Mouse (Mus musculus) left cerebral cortex, adult 2 months (tissue): ENCODE measurements around the gene Pitx2. TPM values are rescaled to one million over a fixed set of nuclear protein-coding genes. Genes with fewer than 3 reads are reported as not detected.

Source experiments
- DNase-seq, 2 experiments: peaks; one replicate each; pipeline ENCODE4 v3.0.0; 2021 to 2022; ENCODE audit warnings: low spot score in 2 of 2, mixed read lengths in 1 of 2; ENCODE audit errors: extremely low spot score in 1 of 2
- H3K27ac ChIP-seq: fragments of 200-600 bp; 2 replicates; pipeline ENCODE4 v1.8.1; 2022
- H3K4me3 ChIP-seq: fragments of 200-600 bp; 2 replicates; pipeline ENCODE4 v1.8.1; 2022
- CTCF ChIP-seq: fragments of 200-600 bp; IDR thresholded peaks from 2 replicates; pipeline ENCODE4 v1.8.1; 2022; ENCODE audit warnings: antibody characterized with exemption, mild to moderate bottlenecking, moderate library complexity
- intact Hi-C: fragments of 180-260 bp; cut with DNase I; formaldehyde crosslinking; loops from one replicate; pipeline ENCODE4 v1.15.1; 2025
- total RNA-seq, 2 experiments: library from RNA; stranded (reverse); gene quantifications; 2 replicates each; pipeline ENCODE4 v1.2.3; 2021

The Pitx2 gene
- total RNA-seq, 2 experiments from 2014 or later: not detected

DNA sequence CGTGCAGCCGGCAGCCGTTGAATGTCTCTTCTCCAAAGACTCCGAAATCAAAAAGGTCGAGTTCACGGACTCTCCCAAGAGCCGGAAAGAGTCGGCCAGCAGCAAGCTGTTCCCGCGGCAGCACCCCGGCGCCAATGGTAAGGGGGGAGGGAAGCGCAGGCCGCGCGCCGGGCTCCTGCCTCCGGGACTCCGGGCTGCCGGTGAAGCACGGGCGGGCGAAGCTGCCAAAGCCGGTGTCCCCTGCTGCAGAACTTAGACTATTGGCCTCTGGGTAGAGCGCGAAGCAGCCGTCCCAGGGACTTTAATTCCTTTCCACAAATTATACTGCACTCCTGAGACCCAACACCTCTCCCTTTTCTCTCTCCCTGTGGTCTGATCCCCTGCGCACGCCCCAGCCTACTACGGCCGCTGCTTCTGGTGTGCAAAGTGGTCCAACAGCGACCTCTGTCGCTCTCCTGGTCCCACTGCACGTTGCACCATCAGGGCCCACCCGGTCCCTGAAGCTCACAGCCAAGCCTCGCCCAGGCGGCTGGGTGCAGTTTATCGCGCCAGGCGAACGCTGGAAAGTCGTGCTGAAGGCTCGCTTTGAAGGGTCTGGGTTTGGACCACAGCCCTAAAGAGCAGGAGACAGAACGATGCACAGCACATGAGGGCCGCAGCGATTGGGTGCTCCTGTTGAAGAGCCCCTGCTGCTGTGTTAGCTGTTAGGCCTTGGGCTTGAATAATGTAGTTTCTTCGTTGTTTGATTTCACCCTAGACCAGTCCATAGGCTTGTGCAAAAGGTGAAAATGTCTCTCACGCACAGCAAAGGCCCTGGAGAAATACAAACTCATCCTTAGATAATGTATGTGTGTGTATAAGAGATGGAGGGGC is 5.0 kb downstream of the Pitx2 start:
- H3K27ac ChIP-seq: no peak overlapping the region
- peak; percentile 86 for TF ChIP-seq CTCF
- no peak overlapping the region; the same call in 1 of the 2 replicates for H3K4me3 ChIP-seq
- DNase-seq: peak; percentile 70 to 71
- intact Hi-C loops: loop anchor here (1.0 to 10.0 kb wide), 3 partner anchors 690 to 1200 kb away; no protein-coding TSS in a partner anchor

DNA sequence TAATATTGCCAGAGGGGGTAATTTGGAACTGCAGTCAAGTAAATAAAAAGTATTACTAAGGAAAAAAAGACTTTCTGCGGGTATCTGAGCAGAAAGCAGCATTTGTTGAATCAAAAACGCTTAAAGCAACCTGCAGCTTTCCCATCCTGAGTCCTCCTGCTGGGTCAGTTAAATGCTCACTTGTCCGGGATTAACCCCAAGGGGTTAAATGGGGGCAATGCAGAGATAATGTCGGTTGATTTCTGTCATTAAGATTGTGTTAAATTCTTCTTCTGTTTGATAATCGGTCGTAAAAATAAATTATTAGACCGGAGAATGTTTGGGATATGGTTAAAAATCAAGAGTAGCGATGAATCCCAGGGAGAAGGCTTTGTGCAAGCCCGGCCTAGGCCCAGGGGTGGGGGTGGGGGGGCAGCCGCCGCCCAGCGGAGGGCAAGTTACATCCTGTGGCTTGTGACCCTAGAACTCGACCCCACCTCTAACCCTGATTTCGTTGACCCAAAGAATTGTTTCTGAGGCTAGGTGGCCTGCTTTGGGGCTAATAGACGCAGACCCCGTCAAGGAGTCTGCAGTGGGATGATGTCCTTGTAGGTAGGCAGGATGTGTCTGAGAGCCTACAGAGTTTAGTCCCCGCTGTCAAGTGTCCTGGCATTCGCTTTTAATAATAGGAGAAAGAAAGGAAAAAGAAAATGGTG is 6.0 kb downstream of the Pitx2 start:
- no peak for DNase-seq
- no peak for TF ChIP-seq CTCF
- H3K27ac ChIP-seq: no peak overlapping the region
- intact Hi-C loops: loop anchor here (10.0 kb wide), 2 partner anchors 691 to 1201 kb away; no protein-coding TSS in a partner anchor
- no peak overlapping the region for H3K4me3 ChIP-seq

DNA sequence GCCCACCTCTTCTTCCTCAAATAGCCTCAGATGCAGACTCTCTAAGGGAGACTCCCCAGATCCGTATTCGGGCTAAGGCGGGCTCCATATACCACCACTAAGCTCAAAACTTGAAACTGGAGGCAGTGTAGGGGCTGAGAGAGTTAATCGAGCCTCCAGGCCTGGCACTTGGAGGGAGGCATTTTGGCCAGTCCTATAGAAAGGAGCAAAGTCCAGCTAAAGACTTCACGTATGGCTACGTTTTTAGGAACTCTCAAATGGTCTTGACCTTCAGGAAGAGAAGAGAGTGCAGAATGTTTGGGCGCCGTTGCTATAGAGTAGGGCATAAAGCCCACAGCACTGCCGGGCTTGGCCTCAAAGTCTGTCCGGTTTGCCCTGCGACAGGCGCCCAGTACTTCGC is 7.1 kb downstream of the Pitx2 start:
- Histone ChIP-seq H3K4me3 (no peak overlapping the region), H3K27ac (no peak overlapping the region)
- TF ChIP-seq CTCF: no peak
- intact Hi-C loops: loop anchor here (10.0 kb wide), 2 partner anchors 692 to 1202 kb away; no protein-coding TSS in a partner anchor
- no peak for DNase-seq

DNA sequence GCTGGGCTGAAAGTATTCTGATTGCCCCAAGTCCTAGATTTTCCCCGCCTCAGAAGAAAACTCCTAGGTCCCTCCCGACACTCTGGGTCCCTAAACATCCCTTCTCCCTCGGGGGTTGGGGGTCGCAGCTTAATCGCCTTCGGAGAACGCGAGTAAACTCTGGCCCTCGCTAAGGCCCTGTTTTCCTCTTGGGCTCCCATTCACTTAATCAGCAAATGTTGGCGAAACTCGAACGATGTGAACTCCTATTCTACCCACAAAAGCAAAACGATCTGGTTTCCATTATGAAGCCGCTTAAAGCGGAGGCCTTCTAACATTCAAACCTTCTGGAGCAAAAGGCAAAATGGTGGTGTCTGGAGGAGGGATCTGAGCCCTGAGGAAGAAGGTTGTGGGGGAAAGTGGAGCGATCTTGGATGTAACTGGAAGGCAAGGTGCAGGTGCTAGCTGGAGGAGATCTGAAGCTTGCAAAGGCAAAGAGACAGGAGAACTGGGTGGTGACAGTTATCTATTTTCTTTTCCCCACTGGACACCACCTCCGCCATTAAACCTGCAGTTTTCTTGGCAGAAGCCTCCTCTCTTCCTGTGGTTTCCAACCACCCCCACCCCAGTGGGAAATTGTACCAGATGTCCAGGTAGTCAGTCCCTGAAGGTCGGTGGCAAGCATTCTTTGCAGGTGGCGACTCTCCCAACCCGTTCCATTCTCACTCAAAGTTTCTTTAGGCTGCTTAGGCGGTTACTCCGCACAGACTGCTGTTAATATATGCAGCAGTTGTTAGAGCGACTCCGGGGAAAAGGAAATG is 7.8 kb downstream of the Pitx2 start:
- Histone ChIP-seq H3K4me3 (no peak overlapping the region), H3K27ac (no peak overlapping the region)
- DNase-seq: no peak
- intact Hi-C loops: loop anchor here (10.0 kb wide), 2 partner anchors 693 to 1203 kb away; no protein-coding TSS in a partner anchor
- no peak for TF ChIP-seq CTCF

DNA sequence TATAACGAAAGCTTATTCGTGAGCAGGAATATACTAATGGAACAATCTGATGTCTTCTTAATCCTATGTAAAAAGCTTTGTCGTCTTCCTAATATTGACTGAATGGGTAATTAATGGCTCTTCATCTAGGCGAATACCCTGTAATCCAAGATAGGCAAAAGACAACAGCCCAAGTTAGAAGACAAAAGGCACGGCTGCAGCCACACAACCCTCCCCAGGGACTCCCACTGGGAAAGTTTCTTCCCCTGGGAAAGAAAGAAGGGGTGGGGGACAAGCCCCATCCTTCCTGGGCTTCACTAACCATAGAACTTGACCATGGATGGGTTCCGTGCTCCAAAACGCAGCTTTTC is 8.3 kb downstream of the Pitx2 start:
- intact Hi-C loops: loop anchor here (10.0 kb wide), 2 partner anchors 693 to 1203 kb away; no protein-coding TSS in a partner anchor
- Histone ChIP-seq H3K4me3 (no peak overlapping the region), H3K27ac (no peak overlapping the region)
- no peak for TF ChIP-seq CTCF
- DNase-seq: no peak

DNA sequence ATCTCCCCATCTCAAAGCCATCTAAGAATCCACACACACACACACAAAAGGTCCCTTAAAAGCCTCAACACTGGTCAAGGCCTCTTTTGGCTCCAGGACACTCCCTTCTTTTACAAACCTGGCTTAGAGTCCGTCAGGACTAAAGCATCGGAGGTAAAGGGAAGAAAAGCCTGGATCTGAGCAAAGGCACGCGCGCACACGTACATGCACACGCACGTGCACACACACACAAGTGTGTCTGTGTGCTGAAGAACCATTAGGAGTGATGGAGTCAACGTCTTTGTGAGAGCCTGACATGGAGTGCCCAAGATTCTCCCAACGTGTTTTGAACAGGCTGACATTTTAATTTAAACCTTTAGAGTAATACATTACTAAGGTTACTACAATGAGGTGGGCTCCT is 8.7 kb downstream of the Pitx2 start:
- no peak for DNase-seq
- TF ChIP-seq CTCF: no peak
- H3K4me3 ChIP-seq: no peak overlapping the region
- intact Hi-C loops: loop anchor here (10.0 kb wide), 2 partner anchors 694 to 1204 kb away; no protein-coding TSS in a partner anchor
- H3K27ac ChIP-seq: no peak overlapping the region

DNA sequence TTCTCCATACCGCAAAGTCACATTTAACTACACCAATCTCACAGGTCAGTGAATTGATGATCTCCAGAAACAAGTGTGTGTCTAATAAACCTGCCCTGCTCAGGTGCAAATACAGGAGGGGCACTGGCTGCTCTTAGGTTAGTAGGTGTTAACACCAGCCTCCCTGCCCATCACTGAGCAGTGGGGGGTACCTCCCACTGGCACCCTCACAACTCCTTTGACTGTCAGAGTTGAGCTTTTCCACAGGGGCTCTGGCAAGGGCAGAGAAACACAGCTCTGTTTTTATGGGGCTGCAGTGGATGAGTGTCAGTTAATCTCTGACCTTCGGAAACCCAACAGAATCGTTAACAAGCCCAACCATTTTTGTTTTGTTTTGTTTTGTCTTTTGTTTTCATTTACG is 9.6 kb downstream of the Pitx2 start:
- Histone ChIP-seq H3K27ac (no peak overlapping the region), H3K4me3 (no peak overlapping the region)
- intact Hi-C loops: loop anchor here (10.0 kb wide), 2 partner anchors 694 to 1204 kb away; no protein-coding TSS in a partner anchor
- TF ChIP-seq CTCF: no peak
- DNase-seq: no peak

DNA sequence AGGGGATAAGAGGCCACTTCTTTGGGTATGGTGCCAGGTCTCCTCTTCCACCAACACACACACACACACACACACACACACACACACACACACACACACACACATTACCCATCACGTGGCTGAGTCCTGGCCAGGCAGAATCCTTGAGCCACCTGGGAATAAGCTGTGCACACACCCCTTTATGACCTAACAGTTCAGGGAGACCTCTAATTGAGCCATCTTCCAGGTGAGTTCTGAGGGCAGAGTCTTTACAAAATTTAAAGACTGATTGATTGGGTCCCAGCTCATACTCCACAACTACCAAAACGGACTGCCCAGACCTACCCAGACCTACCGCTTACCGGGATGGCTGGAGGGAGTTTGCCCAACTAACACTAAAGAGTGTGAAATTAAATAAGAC is 10.1 kb downstream of the Pitx2 start:
- no peak for TF ChIP-seq CTCF
- no peak overlapping the region for H3K4me3 ChIP-seq
- no peak for DNase-seq
- no peak overlapping the region for H3K27ac ChIP-seq
- intact Hi-C loops: loop anchor here (10.0 kb wide), 2 partner anchors 695 to 1205 kb away; no protein-coding TSS in a partner anchor

DNA sequence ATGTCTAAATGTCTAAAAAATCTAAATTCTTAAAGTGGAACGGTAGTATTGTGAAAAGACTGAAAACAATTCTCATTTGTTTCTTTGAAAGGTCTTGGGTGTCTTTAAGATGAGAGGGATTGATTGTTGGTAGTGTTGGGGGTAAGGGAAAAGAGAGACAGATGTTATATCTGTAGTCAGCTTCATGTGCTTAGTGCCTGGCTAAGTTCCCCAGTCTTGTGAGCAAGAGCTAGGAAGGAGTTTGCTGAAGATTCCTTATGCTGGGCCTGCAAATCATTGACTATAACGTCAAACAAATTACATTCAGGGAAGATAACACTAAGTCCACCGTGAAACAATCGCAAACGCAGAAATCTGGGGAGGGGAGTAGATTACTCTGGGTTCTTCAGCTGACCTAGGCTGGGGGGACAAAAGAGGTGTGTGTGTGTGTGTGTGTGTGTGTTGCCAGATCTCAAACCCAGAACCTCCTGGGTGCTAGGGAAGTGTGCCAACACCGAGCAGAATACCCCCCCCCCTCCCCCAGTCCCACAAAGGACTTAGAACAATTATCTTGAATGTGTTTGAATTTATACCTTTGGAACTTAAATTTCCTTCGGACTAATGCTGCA is 12.5 kb downstream of the Pitx2 start:
- intact Hi-C loops: no loop called here
- no peak for DNase-seq
- TF ChIP-seq CTCF: no peak
- Histone ChIP-seq H3K4me3 (no peak overlapping the region), H3K27ac (no peak overlapping the region)

DNA sequence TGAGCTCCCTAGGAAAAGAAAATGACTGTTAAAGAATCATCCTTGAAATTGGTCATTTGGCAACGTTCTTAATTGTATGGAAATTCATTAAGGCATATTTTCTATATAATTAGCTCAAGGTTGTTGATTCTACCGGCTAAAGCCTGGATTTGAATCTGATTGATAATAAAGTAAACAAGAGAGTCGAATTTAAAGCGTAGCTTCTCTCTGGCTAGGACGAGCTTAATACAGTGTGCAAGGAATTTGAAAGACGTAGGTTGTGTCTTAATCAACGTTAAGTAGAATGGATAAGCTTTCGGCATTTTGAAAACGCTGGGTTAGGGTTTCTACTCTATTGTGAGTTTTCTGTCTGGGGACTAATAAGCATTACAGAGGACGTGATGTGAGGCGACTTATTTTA is 13.1 kb downstream of the Pitx2 start:
- H3K27ac ChIP-seq: no peak overlapping the region
- H3K4me3 ChIP-seq: no peak overlapping the region
- DNase-seq: no peak
- intact Hi-C loops: no loop called here
- TF ChIP-seq CTCF: no peak

DNA sequence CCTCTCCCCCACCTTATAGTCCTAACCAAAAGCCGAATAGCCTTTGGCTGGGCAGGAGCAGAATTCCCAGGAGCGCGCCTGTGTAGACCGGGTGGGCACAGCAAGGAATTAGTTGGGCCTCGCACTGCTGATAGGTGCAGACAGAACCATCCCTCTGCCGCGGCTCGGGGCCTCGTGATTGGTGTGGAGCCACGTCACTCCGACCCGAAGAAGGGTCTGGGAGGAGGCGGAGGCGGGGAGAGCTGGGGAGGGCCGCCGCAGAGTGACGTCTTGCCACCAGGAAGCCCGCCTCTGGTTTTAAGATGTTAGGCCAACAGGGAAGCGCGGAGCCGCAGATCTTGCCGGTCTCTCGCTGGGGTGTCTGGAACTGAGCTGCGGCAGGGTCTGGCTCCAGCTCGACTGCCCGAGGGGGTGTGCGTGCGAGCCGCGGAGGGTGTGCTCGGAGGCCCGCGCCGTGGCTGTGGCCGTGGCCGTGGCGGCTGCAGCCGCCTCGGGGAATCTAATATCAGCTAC is 14.0 kb downstream of the Pitx2 start:
- intact Hi-C loops: loop anchor here (2.0 kb wide), 1 partner anchor 15 kb away; the partner anchor contains the start of gene Pitx2
- Histone ChIP-seq H3K27ac (no peak overlapping the region), H3K4me3 (peak overlapping the region; percentile 26)
- TF ChIP-seq CTCF: no peak
- DNase-seq: no peak
